ENCODE assay signal across 8 mouse cellular contexts in genomic region chr14:25767725-25768203, GRCm38 (mm10). TPM values are rescaled to one million over a fixed set of nuclear protein-coding genes. Genes with fewer than 3 reads are reported as not detected.
DNase-seq lines count a peak whose midpoint lies in the region; ATAC-seq and TF ChIP-seq lines count a peak whose summit lies in the region.

No protein-coding gene starts in this region.

- H3K79me3 ChIP-seq in C2C12 (ENCODE audit: low read depth): peaks cover 49% of the 10 kb centered on the region

- peak overlapping the region; percentile 89 for H3ac ChIP-seq in C2C12 (ENCODE audit: control insufficient read depth, insufficient read length, low read depth)

- 0 out of 2 replicates have a peak, but pooled peaks have one; percentile 6 for ATAC-seq in kidney, postnatal 0 days (replicated peaks; ENCODE audit: low FRiP score, low read depth)

- no peak for TF ChIP-seq RAD21 in MEL (IDR thresholded peaks at IDR 0.05; ENCODE audit: low read depth, low read length)

- no peak for TF ChIP-seq POLR2A in MEL (IDR thresholded peaks at IDR 0.05; ENCODE audit: control insufficient read depth in 1 of 2, insufficient read depth in 1 of 2, low read depth in 1 of 2, low read length in 2 of 2, poor library complexity in 1 of 2)

- peak overlapping the region; percentile 68 for H3K9ac ChIP-seq in MEL (ENCODE audit: control insufficient read depth, low read depth, low read length, poor library complexity, severe bottlenecking)
- peak overlapping the region; percentile 79 for H3K9ac ChIP-seq in kidney, postnatal 0 days (ENCODE audit: low read depth, low read length)

- peaks cover 0 to 3% of the 10 kb centered on the region in 2 experiments; a peak in 2 of 4 replicates for H3K4me1 ChIP-seq in MEL (ENCODE audit: control insufficient read depth in 1 of 2, insufficient read depth in 2 of 2, low read length in 2 of 2)
- H3K4me1 ChIP-seq in kidney, postnatal 0 days (replicated peaks; ENCODE audit: insufficient read depth, low read length): peaks cover 21% of the 10 kb centered on the region
- peaks cover 39% of the 10 kb centered on the region for H3K4me1 ChIP-seq in megakaryocyte, embryonic 14.5 days

- peak overlapping the region; percentile 89 for H3K4me3 ChIP-seq in C2C12 (ENCODE audit: insufficient read depth, poor library complexity, severe bottlenecking)
- H3K4me3 ChIP-seq in MEL (ENCODE audit: control insufficient read depth in 1 of 2, insufficient read depth in 1 of 2, low read depth in 2 of 2, low read length in 2 of 2): peak overlapping the region; percentile 66 to 74
- H3K4me3 ChIP-seq in kidney, postnatal 0 days (replicated peaks; ENCODE audit: low read depth, low read length): peak overlapping the region; percentile 83
- H3K4me3 ChIP-seq in megakaryocyte, embryonic 14.5 days (replicated peaks): peak overlapping the region; percentile 94

- no peak for TF ChIP-seq CTCF in C2C12 (IDR thresholded peaks at IDR 0.05; ENCODE audit: control insufficient read depth, insufficient read depth, insufficient read length)
- no peak for TF ChIP-seq CTCF in MEL (IDR thresholded peaks at IDR 0.05 in 2 of 3, conservative IDR thresholded peaks at IDR 0.05 in 1 of 3; ENCODE audit: control insufficient read depth in 1 of 3, insufficient read depth in 1 of 3, low read depth in 2 of 3, low read length in 3 of 3, poor library complexity in 1 of 3, severe bottlenecking in 1 of 3)
- no peak for TF ChIP-seq CTCF in kidney, postnatal 0 days (IDR thresholded peaks at IDR 0.05; ENCODE audit: low read depth)

- H3K27me3 ChIP-seq in C2C12 (ENCODE audit: control insufficient read depth, insufficient read depth, insufficient read length): no peaks in the 10 kb centered on the region
- H3K27me3 ChIP-seq in MEL (ENCODE audit: control insufficient read depth in 1 of 2, insufficient read depth in 2 of 2, low read length in 2 of 2): no peaks in the 10 kb centered on the region
- no peaks in the 10 kb centered on the region for H3K27me3 ChIP-seq in kidney, postnatal 0 days (ENCODE audit: insufficient read depth, low read length)
- peaks cover 97% of the 10 kb centered on the region for H3K27me3 ChIP-seq in megakaryocyte, embryonic 14.5 days (replicated peaks)

- no peak for TF ChIP-seq EP300 in MEL (IDR thresholded peaks at IDR 0.05; ENCODE audit: low read depth in 1 of 2, low read length in 2 of 2)

- H3K4me2 ChIP-seq in kidney, postnatal 0 days (ENCODE audit: low read length): peak overlapping the region; percentile 90

- H3K79me2 ChIP-seq in C2C12 (ENCODE audit: control insufficient read depth, insufficient read depth) (peaks cover 59% of the 10 kb centered on the region), MEL (ENCODE audit: control insufficient read depth, insufficient read depth, low read length, poor library complexity) (peaks cover 1% of the 10 kb centered on the region; the same call in 1 of the 2 replicates)

- H3K9me3 ChIP-seq in MEL (replicated peaks; ENCODE audit: insufficient read depth, low read length): no peaks in the 10 kb centered on the region
- H3K9me3 ChIP-seq in kidney, postnatal 0 days (replicated peaks; ENCODE audit: low read length): no peaks in the 10 kb centered on the region
- H3K9me3 ChIP-seq in megakaryocyte, embryonic 14.5 days: peaks cover 3% of the 10 kb centered on the region; the same call in 1 of the 2 replicates

- 16% methylated on average over 6 of the region's 6 CpGs for WGBS in kidney, postnatal 0 days

- H3K27ac ChIP-seq in MEL (ENCODE audit: control insufficient read depth, low read depth, low read length): no peak overlapping the region; the same call in 1 of the 2 replicates
- H3K27ac ChIP-seq in kidney, postnatal 0 days: peak overlapping the region; percentile 90

- DNase-seq in MEL (ENCODE audit: low read depth, low spot score): no peak
- peak; percentile 58 to 77 for DNase-seq in heart, adult 9 months (ENCODE audit: low spot score in 2 of 2)
- DNase-seq in kidney, postnatal 0 days (ENCODE audit: low spot score): peak; percentile 70
- DNase-seq in spleen, postnatal 4 days (ENCODE audit: low spot score in 2 of 2): no peak
- DNase-seq in frontal cortex, postnatal 14 days (ENCODE audit: low spot score in 2 of 2): no peak
- no peak for DNase-seq in frontal cortex, postnatal 25 days (ENCODE audit: low spot score in 2 of 2)

- H3K36me3 ChIP-seq in C2C12 (ENCODE audit: control insufficient read depth, insufficient read depth) (peaks cover 21% of the 10 kb centered on the region), MEL (ENCODE audit: control insufficient read depth in 1 of 2, insufficient read depth in 2 of 2, low read length in 2 of 2) (peaks cover 0 to 2% of the 10 kb centered on the region in 2 experiments; a peak in 2 of 4 replicates)
- no peaks in the 10 kb centered on the region for H3K36me3 ChIP-seq in kidney, postnatal 0 days (ENCODE audit: insufficient read depth, low read length)
- H3K36me3 ChIP-seq in megakaryocyte, embryonic 14.5 days (replicated peaks; ENCODE audit: low read length): no peaks in the 10 kb centered on the region

TF ChIP-seq in C2C12, 6 proteins besides CTCF, POLR2A, EP300 and RAD21:
- no peak for TF ChIP-seq MYOG (IDR thresholded peaks at IDR 0.05; ENCODE audit: control insufficient read depth, extremely low read depth, insufficient read length)
- TF ChIP-seq USF1 (IDR thresholded peaks at IDR 0.05; ENCODE audit: low read depth): no peak
- TF ChIP-seq MAX (IDR thresholded peaks at IDR 0.05): no peak
- no peak for TF ChIP-seq CEBPB (IDR thresholded peaks at IDR 0.05; ENCODE audit: low read depth)
- no peak for TF ChIP-seq FOSL1 (IDR thresholded peaks at IDR 0.05; ENCODE audit: insufficient read depth, low read length, poor library complexity, severe bottlenecking)
- no peak for TF ChIP-seq MYOD1 (IDR thresholded peaks at IDR 0.05; ENCODE audit: control insufficient read depth, insufficient read length, low read depth)

TF ChIP-seq in MEL, 35 proteins besides CTCF, POLR2A, EP300 and RAD21:
- TF ChIP-seq NRF1 (IDR thresholded peaks at IDR 0.05; ENCODE audit: insufficient read depth, low read depth, low read length, poor library complexity, severe bottlenecking) (no peak), USF1 (IDR thresholded peaks at IDR 0.05; ENCODE audit: low read depth, low read length) (no peak), ZKSCAN1 (IDR thresholded peaks at IDR 0.05; ENCODE audit: low read depth, low read length) (no peak), TBP (IDR thresholded peaks at IDR 0.05; ENCODE audit: low read depth, low read length) (no peak), MYC (IDR thresholded peaks at IDR 0.05; ENCODE audit: low read depth, low read length) (no peak), TCF12 (IDR thresholded peaks at IDR 0.05; ENCODE audit: low read depth, low read length) (no peak), BHLHE40 (IDR thresholded peaks at IDR 0.05; ENCODE audit: borderline replicate concordance, low read depth, low read length) (no peak), MAX (IDR thresholded peaks at IDR 0.05; ENCODE audit: low read length) (no peak), POLR2AphosphoS5 (IDR thresholded peaks at IDR 0.05; ENCODE audit: borderline replicate concordance, low read depth, low read length) (no peak), E2F4 (IDR thresholded peaks at IDR 0.05; ENCODE audit: borderline replicate concordance, low read depth, low read length) (no peak), MEF2A (IDR thresholded peaks at IDR 0.05; ENCODE audit: extremely low read depth, insufficient replicate concordance, low read depth, low read length, poor library complexity, severe bottlenecking) (no peak), CHD2 (IDR thresholded peaks at IDR 0.05; ENCODE audit: low read length) (no peak)

RNA-seq across cellular contexts. Expression of gene Zcchc24, which starts 1.1 kb away (rescaled TPM):
- polyA plus RNA-seq in C2C12 (2012; fragmentation: generic; extraction: Trizol) (36.4 TPM), MEL (2012; ENCODE audit: insufficient read depth in 1 of 2, insufficient read length in 2 of 2, low read depth in 1 of 2, low replicate concordance in 2 of 2, missing spikeins in 1 of 2) (1 to 10 TPM in 1 of 2 experiments, not detected in 1; 8.7 TPM)
- 1.8 and 2.3 TPM in 2 replicates for total RNA-seq in MEL (2012; rRNA removed)
- 15.7 and 15.9 TPM in 2 replicates for polyA plus RNA-seq in kidney, postnatal 0 days (2015; fragmentation: Nextera tagmentation; extraction: Ambion mirVana)
- 0.96 and 1.7 TPM in 2 replicates for polyA plus RNA-seq in megakaryocyte, embryonic 14.5 days (2012; ENCODE audit: insufficient read depth, low replicate concordance)

Comparison
In these comparisons a context has a peak if more than half of its experiments do, and no peak if none do; other contexts are left out.
1. DNase-seq: peak in heart, adult 9 months (2 of 2) and kidney, postnatal 0 days (single experiment); none in MEL (single experiment), spleen, postnatal 4 days (0 of 2), frontal cortex, postnatal 14 days (0 of 2) and frontal cortex, postnatal 25 days (0 of 2).
2. Peak in every context shown above with its lines, with median percentiles within 50 percentile points of each other: H3K4me3 ChIP-seq.